Mouse (Mus musculus) midbrain, embryonic 10.5 days (tissue): ENCODE data around the gene Rpl13a. TPM values are rescaled to one million over a fixed set of nuclear protein-coding genes. Genes with fewer than 3 reads are reported as not detected.

Source experiments
- microRNA counts: library from miRNA; unstranded; fragments of <30 nt; microRNA quantifications from one replicate; lab custom pipeline; 2017
- microRNA-seq: library from miRNA; unstranded; fragments of <30 nt; microRNA quantifications from one replicate; pipeline ENCODE4, GENCODE M21; 2017
- polyA plus RNA-seq: library from polyadenylated mRNA; unstranded; fragments of >200 nt; fragmentation: Nextera tagmentation; extraction: Ambion mirVana; gene quantifications from 2 replicates; pipeline ENCODE4 v1.2.1, GENCODE M21; 2016

The Rpl13a gene
- polyA plus RNA-seq, 1 experiment from 2014 or later, result 1,243 TPM

MicroRNA genes within 50 kb of the gene (microRNA counts, 519-probe panel; counts per million panel counts)
- microRNA mmu-miR-150 (lab: Ali Mortazavi, UCI), result not detected

Small RNA genes lying within 50 kb of the gene (microRNA-seq; reads per million reads assigned to microRNA genes)
- gene Mir150, result 7.5 reads per million, percentile 18 among the genes with 10 or more reads in this experiment
- 19.7 reads per million, percentile 30 among the genes with 10 or more reads in this experiment for gene Mir5121
- not detected for gene Mir7055

Other genes starting within 250 kb of the Rpl13a start
- gene Med25, start 236.0 kb downstream of the Rpl13a start, polyA plus RNA-seq, result 213 and 220 TPM in 2 replicates
- 26.9 and 30.6 TPM in 2 replicates for gene Fuz, start 232.7 kb downstream of the Rpl13a start, polyA plus RNA-seq
- gene Ap2a1, start 199.3 kb downstream of the Rpl13a start, polyA plus RNA-seq, result 74.2 and 77.0 TPM in 2 replicates
- gene Tsks, start 185.6 kb downstream of the Rpl13a start, polyA plus RNA-seq, result 0.11 and 0.14 TPM in 2 replicates
- gene Cpt1c, start 153.9 kb downstream of the Rpl13a start, polyA plus RNA-seq, result 22.3 and 26.8 TPM in 2 replicates
- gene Prmt1, start 142.2 kb downstream of the Rpl13a start, polyA plus RNA-seq, result 908 and 945 TPM in 2 replicates
- gene Irf3, start 131.1 kb downstream of the Rpl13a start, polyA plus RNA-seq, result 69.5 and 71.2 TPM in 2 replicates
- 77.4 and 78.4 TPM in 2 replicates for gene Bcl2l12, start 130.0 kb downstream of the Rpl13a start, polyA plus RNA-seq
- gene Scaf1, start 112.4 kb downstream of the Rpl13a start, polyA plus RNA-seq, result 39.6 and 44.8 TPM in 2 replicates
- 22.0 and 23.6 TPM in 2 replicates for gene Rras, start 110.8 kb downstream of the Rpl13a start, polyA plus RNA-seq
- 10.8 and 11.3 TPM in 2 replicates for gene Prr12, start 75.9 kb downstream of the Rpl13a start, polyA plus RNA-seq
- 63.0 and 66.7 TPM in 2 replicates for gene Nosip, start 66.3 kb downstream of the Rpl13a start, polyA plus RNA-seq
- gene Prrg2, start 66.1 kb downstream of the Rpl13a start, polyA plus RNA-seq, result 17.0 and 17.3 TPM in 2 replicates
- gene Rcn3, start 36.5 kb downstream of the Rpl13a start, polyA plus RNA-seq, result 122 and 128 TPM in 2 replicates
- 12.0 and 15.3 TPM in 2 replicates for gene Fcgrt, start 24.9 kb downstream of the Rpl13a start, polyA plus RNA-seq
- 1,493 and 1,787 TPM in 2 replicates for gene Rps11, start 4.3 kb downstream of the Rpl13a start, polyA plus RNA-seq
- gene Gm45713, start 7.5 kb upstream of the Rpl13a start, polyA plus RNA-seq, result 0.11 and 0.19 TPM in 2 replicates
- 1.1 and 1.4 TPM in 2 replicates for gene Flt3l, start 7.7 kb upstream of the Rpl13a start, polyA plus RNA-seq
- gene Pih1d1, start 25.5 kb upstream of the Rpl13a start, polyA plus RNA-seq, result 108 and 111 TPM in 2 replicates
- 45.7 and 51.2 TPM in 2 replicates for gene Aldh16a1, start 25.8 kb upstream of the Rpl13a start, polyA plus RNA-seq
- gene Slc17a7, start 35.2 kb upstream of the Rpl13a start, polyA plus RNA-seq, result 0.25 and 0.52 TPM in 2 replicates
- not detected in 2 replicates for gene Gfy, start 50.8 kb upstream of the Rpl13a start, polyA plus RNA-seq
- not detected in 2 replicates for gene Pth2, start 52.2 kb upstream of the Rpl13a start, polyA plus RNA-seq
- gene Ccdc155, start 76.1 kb upstream of the Rpl13a start, polyA plus RNA-seq, result 0.73 and 0.88 TPM in 2 replicates
- gene Dkkl1, start 83.4 kb upstream of the Rpl13a start, polyA plus RNA-seq, result 0.72 and 1.4 TPM in 2 replicates
- 365 and 367 TPM in 2 replicates for gene Tead2, start 87.0 kb upstream of the Rpl13a start, polyA plus RNA-seq
- 0.43 and 0.65 TPM in 2 replicates for gene Cd37, start 110.4 kb upstream of the Rpl13a start, polyA plus RNA-seq
- gene Slc6a16, start 112.3 kb upstream of the Rpl13a start, polyA plus RNA-seq, result 0.07 TPM in 1 of 2 replicates, not detected in the other
- gene Slc6a21, start 148.8 kb upstream of the Rpl13a start, polyA plus RNA-seq, result not detected in 2 replicates
- gene Trpm4, start 205.0 kb upstream of the Rpl13a start, polyA plus RNA-seq, result 7.0 and 9.6 TPM in 2 replicates
- 0.12 and 0.29 TPM in 2 replicates for gene Hrc, start 206.5 kb upstream of the Rpl13a start, polyA plus RNA-seq
- gene Ppfia3, start 238.3 kb upstream of the Rpl13a start, polyA plus RNA-seq, result 6.4 and 7.4 TPM in 2 replicates
- gene Lin7b, start 241.8 kb upstream of the Rpl13a start, polyA plus RNA-seq, result 1.0 and 1.4 TPM in 2 replicates